Mouse (Mus musculus): ENCODE results near the gene Zdhhc13. TPM values are rescaled to one million over a fixed set of nuclear protein-coding genes. Genes with fewer than 3 reads are reported as not detected.

The Zdhhc13 gene
- polyA plus RNA-seq, 1 experiment from 2014 or later = 52.8 TPM

DNA sequence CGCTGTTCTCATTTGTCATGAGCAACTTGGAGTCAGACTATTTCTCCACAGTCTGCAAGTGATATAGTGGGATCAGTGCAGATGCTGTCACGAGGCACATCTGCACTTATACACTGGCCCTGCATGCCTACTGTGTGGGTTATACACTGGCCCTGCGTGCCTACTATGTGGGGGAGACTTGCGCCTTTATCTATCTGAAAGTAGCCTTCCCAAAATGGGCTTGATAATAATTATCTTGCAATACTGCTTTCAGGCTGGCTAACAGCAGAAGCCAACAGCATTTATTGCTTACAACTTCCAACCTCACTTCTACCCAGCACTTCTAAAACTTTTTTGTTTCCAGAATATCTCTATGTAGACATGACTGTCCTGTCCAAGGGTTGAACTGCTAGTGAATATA is 73.0 kb downstream of the Zdhhc13 start:
- no peak for ATAC-seq
- WGBS = 94% methylated on average over 4 of the region's 4 CpGs
- no peak overlapping the region for H3K9ac ChIP-seq (replicated peaks; ENCODE audit: low read depth, low read length)

DNA sequence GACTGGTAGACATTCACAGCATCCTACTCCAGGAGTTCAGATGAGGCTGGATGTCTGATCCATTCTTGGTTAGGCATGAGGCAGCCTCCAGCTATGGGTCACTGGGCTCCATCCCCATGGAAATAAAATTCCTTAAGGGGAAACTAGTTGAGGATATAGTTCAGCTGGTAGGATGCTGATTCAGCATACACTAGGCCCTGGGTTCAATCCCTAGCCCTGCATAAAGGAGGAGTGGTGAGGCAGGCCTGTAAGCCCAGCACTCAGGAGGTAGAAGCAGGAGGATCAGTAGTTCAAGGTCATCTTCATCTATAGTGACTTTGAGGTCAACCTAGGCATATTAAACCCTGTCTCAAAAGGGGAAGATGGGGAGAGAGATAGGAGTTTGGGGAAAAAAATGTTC is 75.4 kb downstream of the Zdhhc13 start:
- Histone ChIP-seq H3K4me2 (ENCODE audit: low read length) (no peak overlapping the region), H3K4me3 (replicated peaks; ENCODE audit: low read length) (no peak overlapping the region), H3K9me3 (ENCODE audit: control insufficient read depth, low read length) (no peaks in the 10 kb centered on the region), H3K27ac (ENCODE audit: low read length) (no peak overlapping the region), H3K27me3 (replicated peaks; ENCODE audit: control insufficient read depth, insufficient read depth, low read length) (no peaks in the 10 kb centered on the region), H3K4me1 (replicated peaks; ENCODE audit: control insufficient read depth, insufficient read depth, low read length) (no peaks in the 10 kb centered on the region), H3K36me3 (ENCODE audit: control insufficient read depth, insufficient read depth) (peaks cover 3% of the 10 kb centered on the region), H3K9ac (replicated peaks; ENCODE audit: low read depth, low read length) (no peak overlapping the region)
- ATAC-seq = no peak

More for the DNA sequence above, 73.0 kb downstream of the Zdhhc13 start:
- no peaks in the 10 kb centered on the region for H3K9me3 ChIP-seq (ENCODE audit: control insufficient read depth, low read length)
- H3K36me3 ChIP-seq (ENCODE audit: control insufficient read depth, insufficient read depth) = peaks cover 3% of the 10 kb centered on the region
- H3K27me3 ChIP-seq (replicated peaks; ENCODE audit: control insufficient read depth, insufficient read depth, low read length) = no peaks in the 10 kb centered on the region
- no peak overlapping the region for H3K4me2 ChIP-seq (ENCODE audit: low read length)
- no peaks in the 10 kb centered on the region for H3K4me1 ChIP-seq (replicated peaks; ENCODE audit: control insufficient read depth, insufficient read depth, low read length)
- no peak overlapping the region for H3K27ac ChIP-seq (ENCODE audit: low read length)
- H3K4me3 ChIP-seq (replicated peaks; ENCODE audit: low read length) = no peak overlapping the region

GRCm38 (mm10) chr7:48864671-48865458 is 76.1 kb downstream of the Zdhhc13 start:
- Histone ChIP-seq H3K4me3 (replicated peaks; ENCODE audit: low read length) (no peak overlapping the region), H3K9ac (replicated peaks; ENCODE audit: low read depth, low read length) (no peak overlapping the region), H3K4me1 (replicated peaks; ENCODE audit: control insufficient read depth, insufficient read depth, low read length) (no peaks in the 10 kb centered on the region), H3K9me3 (ENCODE audit: control insufficient read depth, low read length) (no peaks in the 10 kb centered on the region), H3K36me3 (ENCODE audit: control insufficient read depth, insufficient read depth) (peaks cover 3% of the 10 kb centered on the region), H3K27ac (ENCODE audit: low read length) (no peak overlapping the region), H3K27me3 (replicated peaks; ENCODE audit: control insufficient read depth, insufficient read depth, low read length) (no peaks in the 10 kb centered on the region), H3K4me2 (ENCODE audit: low read length) (no peak overlapping the region)
- no peak for ATAC-seq
- 89% methylated on average over 9 of the region's 9 CpGs for WGBS

- 90% methylated on average over 18 of the region's 18 CpGs for WGBS
- no peak for ATAC-seq
Observed at GRCm38 (mm10) chr7:48867576-48867975, 78.8 kb downstream of the Zdhhc13 start.

DNA sequence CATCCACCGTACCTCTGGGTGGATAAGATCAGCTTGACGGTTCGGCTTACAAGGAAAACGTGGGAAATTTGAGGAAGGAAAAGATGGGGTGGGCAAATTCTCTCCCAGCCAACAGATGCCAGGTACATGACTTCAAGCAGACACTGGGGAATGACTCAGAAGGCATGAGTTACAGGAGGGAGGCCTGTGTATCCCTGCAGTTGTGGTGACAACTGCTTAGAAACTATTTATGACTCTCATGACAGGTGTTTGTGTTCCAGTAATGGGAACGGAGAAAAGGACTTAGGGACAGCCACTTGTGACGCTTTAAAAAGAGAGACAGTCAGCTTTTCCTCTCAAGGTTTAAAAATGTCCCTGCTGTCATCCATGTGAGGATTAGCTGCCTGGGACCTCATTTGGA is 81.3 kb downstream of the Zdhhc13 start:
- Histone ChIP-seq H3K27me3 (replicated peaks; ENCODE audit: control insufficient read depth, insufficient read depth, low read length) (no peaks in the 10 kb centered on the region), H3K27ac (ENCODE audit: low read length) (no peak overlapping the region), H3K4me1 (replicated peaks; ENCODE audit: control insufficient read depth, insufficient read depth, low read length) (peaks cover 5% of the 10 kb centered on the region; the same call in 1 of the 2 replicates), H3K36me3 (ENCODE audit: control insufficient read depth, insufficient read depth) (peaks cover 3% of the 10 kb centered on the region), H3K4me2 (ENCODE audit: low read length) (no peak overlapping the region), H3K9ac (replicated peaks; ENCODE audit: low read depth, low read length) (no peak overlapping the region), H3K9me3 (ENCODE audit: control insufficient read depth, low read length) (no peaks in the 10 kb centered on the region), H3K4me3 (replicated peaks; ENCODE audit: low read length) (no peak overlapping the region)
- no peak for ATAC-seq
- WGBS = 94% methylated on average over 6 of the region's 6 CpGs

More at GRCm38 (mm10) chr7:48867576-48867975, 78.8 kb downstream of the Zdhhc13 start:
- Histone ChIP-seq H3K36me3 (ENCODE audit: control insufficient read depth, insufficient read depth) (peaks cover 3% of the 10 kb centered on the region), H3K27ac (ENCODE audit: low read length) (no peak overlapping the region), H3K9me3 (ENCODE audit: control insufficient read depth, low read length) (no peaks in the 10 kb centered on the region), H3K4me1 (replicated peaks; ENCODE audit: control insufficient read depth, insufficient read depth, low read length) (no peaks in the 10 kb centered on the region), H3K4me2 (ENCODE audit: low read length) (no peak overlapping the region), H3K27me3 (replicated peaks; ENCODE audit: control insufficient read depth, insufficient read depth, low read length) (no peaks in the 10 kb centered on the region), H3K9ac (replicated peaks; ENCODE audit: low read depth, low read length) (no peak overlapping the region), H3K4me3 (replicated peaks; ENCODE audit: low read length) (no peak overlapping the region)

DNA sequence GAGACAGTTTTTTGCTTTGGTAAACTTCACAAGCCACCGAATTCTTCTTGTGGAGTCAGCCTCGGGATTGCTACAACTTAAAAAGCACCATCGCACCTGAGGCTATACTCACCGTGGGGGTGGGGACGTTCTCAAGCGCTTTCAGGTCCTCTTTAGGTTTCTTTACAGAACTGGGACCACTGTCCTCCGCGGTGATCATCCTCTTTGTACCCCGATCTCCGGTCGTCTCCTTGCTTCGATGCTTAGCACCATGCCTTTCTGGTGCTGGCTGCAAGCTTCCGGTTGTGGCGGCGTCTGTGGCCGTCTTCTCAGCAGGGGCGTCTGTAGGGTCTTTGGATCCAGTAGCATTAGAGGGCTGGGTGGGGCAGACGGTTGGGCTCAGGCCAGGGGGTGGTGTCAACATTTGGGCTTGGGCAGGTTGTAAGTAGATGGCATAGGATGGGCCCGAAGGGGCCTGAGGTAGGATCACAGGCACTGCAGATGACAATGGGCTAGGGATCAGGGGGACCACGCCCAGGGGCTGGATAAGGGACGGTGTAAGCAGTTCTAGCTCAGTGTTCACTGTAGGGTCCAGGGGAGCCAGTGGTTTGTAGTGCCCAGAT is 81.9 kb downstream of the Zdhhc13 start:
- 95% methylated on average over 21 of the region's 21 CpGs for WGBS

GRCm38 (mm10) chr7:48871292-48871691 is 82.5 kb downstream of the Zdhhc13 start:
- Histone ChIP-seq H3K27ac (ENCODE audit: low read length) (no peak overlapping the region), H3K4me1 (replicated peaks; ENCODE audit: control insufficient read depth, insufficient read depth, low read length) (peaks cover 5% of the 10 kb centered on the region; the same call in 1 of the 2 replicates), H3K27me3 (replicated peaks; ENCODE audit: control insufficient read depth, insufficient read depth, low read length) (no peaks in the 10 kb centered on the region), H3K9me3 (ENCODE audit: control insufficient read depth, low read length) (no peaks in the 10 kb centered on the region), H3K4me2 (ENCODE audit: low read length) (no peak overlapping the region), H3K9ac (replicated peaks; ENCODE audit: low read depth, low read length) (no peak overlapping the region), H3K4me3 (replicated peaks; ENCODE audit: low read length) (no peak overlapping the region), H3K36me3 (ENCODE audit: control insufficient read depth, insufficient read depth) (no peaks in the 10 kb centered on the region)
- 93% methylated on average over 11 of the region's 11 CpGs for WGBS
- no peak for ATAC-seq

More for the DNA sequence above, 81.9 kb downstream of the Zdhhc13 start:
- Histone ChIP-seq H3K27ac (ENCODE audit: low read length) (no peak overlapping the region), H3K4me1 (replicated peaks; ENCODE audit: control insufficient read depth, insufficient read depth, low read length) (peaks cover 5% of the 10 kb centered on the region; the same call in 1 of the 2 replicates), H3K27me3 (replicated peaks; ENCODE audit: control insufficient read depth, insufficient read depth, low read length) (no peaks in the 10 kb centered on the region), H3K4me3 (replicated peaks; ENCODE audit: low read length) (no peak overlapping the region), H3K9me3 (ENCODE audit: control insufficient read depth, low read length) (no peaks in the 10 kb centered on the region), H3K36me3 (ENCODE audit: control insufficient read depth, insufficient read depth) (peaks cover 3% of the 10 kb centered on the region), H3K9ac (replicated peaks; ENCODE audit: low read depth, low read length) (no peak overlapping the region), H3K4me2 (ENCODE audit: low read length) (no peak overlapping the region)
- ATAC-seq = no peak

GRCm38 (mm10) chr7:48875096-48875495 is 86.3 kb downstream of the Zdhhc13 start:
- Histone ChIP-seq H3K4me2 (ENCODE audit: low read length) (no peak overlapping the region), H3K9me3 (ENCODE audit: control insufficient read depth, low read length) (no peaks in the 10 kb centered on the region), H3K4me1 (replicated peaks; ENCODE audit: control insufficient read depth, insufficient read depth, low read length) (peaks cover 9% of the 10 kb centered on the region), H3K27me3 (replicated peaks; ENCODE audit: control insufficient read depth, insufficient read depth, low read length) (no peaks in the 10 kb centered on the region), H3K4me3 (replicated peaks; ENCODE audit: low read length) (no peak overlapping the region), H3K27ac (ENCODE audit: low read length) (no peak overlapping the region), H3K36me3 (ENCODE audit: control insufficient read depth, insufficient read depth) (no peaks in the 10 kb centered on the region), H3K9ac (replicated peaks; ENCODE audit: low read depth, low read length) (no peak overlapping the region)
- WGBS = 79% methylated on average over 14 of the region's 14 CpGs
- no peak for ATAC-seq

GRCm38 (mm10) chr7:48876526-48876925 is 87.7 kb downstream of the Zdhhc13 start:
- H3K27ac ChIP-seq (ENCODE audit: low read length) = no peak overlapping the region
- H3K36me3 ChIP-seq (ENCODE audit: control insufficient read depth, insufficient read depth) = no peaks in the 10 kb centered on the region
- H3K4me2 ChIP-seq (ENCODE audit: low read length) = no peak overlapping the region
- no peaks in the 10 kb centered on the region; the same call in 1 of the 2 replicates for H3K27me3 ChIP-seq (replicated peaks; ENCODE audit: control insufficient read depth, insufficient read depth, low read length)
- WGBS = 75% methylated on average over 4 of the region's 4 CpGs
- no peak overlapping the region for H3K9ac ChIP-seq (replicated peaks; ENCODE audit: low read depth, low read length)
- peaks cover 15% of the 10 kb centered on the region for H3K4me1 ChIP-seq (replicated peaks; ENCODE audit: control insufficient read depth, insufficient read depth, low read length)
- no peak overlapping the region for H3K4me3 ChIP-seq (replicated peaks; ENCODE audit: low read length)
- H3K9me3 ChIP-seq (ENCODE audit: control insufficient read depth, low read length) = no peaks in the 10 kb centered on the region
- ATAC-seq = no peak

Measured in forebrain, embryonic 16.5 days (tissue).